Mouse (Mus musculus): Measurements from ENCODE around the gene Slc5a10. TPM values are rescaled to one million over a fixed set of nuclear protein-coding genes. Genes with fewer than 3 reads are reported as not detected.
A peak's percentile ranks its signal among the peaks of the same experiment; 100 is the strongest.

The Slc5a10 gene
- total RNA-seq (2021) = under 1 TPM; 0.18 to 0.27 TPM
- long read RNA-seq, experiment 1 = 0 reads
- long read RNA-seq, experiment 2 = 0 reads

GRCm38 (mm10) chr11:61720636-61721035 lies at the start of gene Slc5a10:
Gene Slc5a10, minus strand, starts transcription at chr11:61720826.
- DNase-seq (ENCODE audit: low spot score in 2 of 2) = no peak
- intact Hi-C loops (cut with DNase I) = no loop called here

GRCm38 (mm10) chr11:61761584-61762407 lies 41.2 kb upstream of the Slc5a10 start, which contains the start of gene Prpsap2:
Gene Prpsap2, minus strand, starts transcription at chr11:61762088.
- DNase-seq (ENCODE audit: low spot score in 2 of 2) = peak; percentile 97
- intact Hi-C loops (cut with DNase I) = no loop called here

- DNase-seq (ENCODE audit: low spot score in 2 of 2) = peak; percentile 26 to 30
- intact Hi-C loops (cut with DNase I) = no loop called here
These were observed 39.9 kb upstream of the Slc5a10 start for GRCm38 (mm10) chr11:61760518-61760917.

GRCm38 (mm10) chr11:61757151-61757550 lies 36.5 kb upstream of the Slc5a10 start:
- intact Hi-C loops (cut with DNase I) = no loop called here
- DNase-seq (ENCODE audit: low spot score in 2 of 2) = no peak

- intact Hi-C loops (cut with DNase I) = no loop called here
- DNase-seq (ENCODE audit: low spot score in 2 of 2) = no peak
These were observed 31.0 kb upstream of the Slc5a10 start for GRCm38 (mm10) chr11:61751612-61752011.

GRCm38 (mm10) chr11:61747161-61747560 lies 26.5 kb upstream of the Slc5a10 start:
- no peak for DNase-seq (ENCODE audit: low spot score in 2 of 2)
- intact Hi-C loops (cut with DNase I) = no loop called here

GRCm38 (mm10) chr11:61745781-61746180 lies 25.2 kb upstream of the Slc5a10 start:
- intact Hi-C loops (cut with DNase I) = no loop called here
- DNase-seq (ENCODE audit: low spot score in 2 of 2) = no peak

GRCm38 (mm10) chr11:61744460-61744859 lies 23.8 kb upstream of the Slc5a10 start:
- DNase-seq (ENCODE audit: low spot score in 2 of 2) = no peak
- intact Hi-C loops (cut with DNase I) = no loop called here

- DNase-seq (ENCODE audit: low spot score in 2 of 2) = peak in 1 of 2 experiments; percentile 14
- intact Hi-C loops (cut with DNase I) = no loop called here
These were observed 23.1 kb upstream of the Slc5a10 start for GRCm38 (mm10) chr11:61743768-61744167.

GRCm38 (mm10) chr11:61740500-61740899 lies 19.9 kb upstream of the Slc5a10 start:
- intact Hi-C loops (cut with DNase I) = no loop called here
- no peak for DNase-seq (ENCODE audit: low spot score in 2 of 2)

- no peak for DNase-seq (ENCODE audit: low spot score in 2 of 2)
- intact Hi-C loops (cut with DNase I) = no loop called here
These were observed 16.7 kb upstream of the Slc5a10 start for GRCm38 (mm10) chr11:61737290-61737689.

GRCm38 (mm10) chr11:61732672-61733071 lies 12.0 kb upstream of the Slc5a10 start:
- intact Hi-C loops (cut with DNase I) = no loop called here

GRCm38 (mm10) chr11:61728037-61728436 lies 7.4 kb upstream of the Slc5a10 start:
- DNase-seq (ENCODE audit: low spot score in 2 of 2) = peak; percentile 11 to 27

More at GRCm38 (mm10) chr11:61732672-61733071, 12.0 kb upstream of the Slc5a10 start:
- no peak for DNase-seq (ENCODE audit: low spot score in 2 of 2)

GRCm38 (mm10) chr11:61722077-61722476 lies 1.5 kb upstream of the Slc5a10 start:
- DNase-seq (ENCODE audit: low spot score in 2 of 2) = no peak
- intact Hi-C loops (cut with DNase I) = no loop called here

More at GRCm38 (mm10) chr11:61728037-61728436, 7.4 kb upstream of the Slc5a10 start:
- intact Hi-C loops (cut with DNase I) = no loop called here

GRCm38 (mm10) chr11:61719826-61720225 lies 800 bp downstream of the Slc5a10 start:
- DNase-seq (ENCODE audit: low spot score in 2 of 2) = no peak
- intact Hi-C loops (cut with DNase I) = loop anchor here (10.0 kb wide), 1 partner anchor 305 kb away; no protein-coding TSS in a partner anchor

- DNase-seq (ENCODE audit: low spot score in 2 of 2) = no peak
- intact Hi-C loops (cut with DNase I) = loop anchor here (10.0 kb wide), 1 partner anchor 305 kb away; no protein-coding TSS in a partner anchor
These were observed 1.2 kb downstream of the Slc5a10 start for GRCm38 (mm10) chr11:61719387-61719786.

GRCm38 (mm10) chr11:61717990-61718389 lies 2.6 kb downstream of the Slc5a10 start:
- intact Hi-C loops (cut with DNase I) = loop anchor here (10.0 kb wide), 1 partner anchor 303 kb away; no protein-coding TSS in a partner anchor
- DNase-seq (ENCODE audit: low spot score in 2 of 2) = no peak

- peak in 1 of 2 experiments; percentile 18 for DNase-seq (ENCODE audit: low spot score in 2 of 2)
- intact Hi-C loops (cut with DNase I) = loop anchor here (2.0 to 10.0 kb wide), 3 partner anchors 48 to 300 kb away; no protein-coding TSS in a partner anchor
These were observed 5.5 kb downstream of the Slc5a10 start for GRCm38 (mm10) chr11:61715130-61715529.

- peak; percentile 87 to 89 for DNase-seq (ENCODE audit: low spot score in 2 of 2)
- intact Hi-C loops (cut with DNase I) = loop anchor here (2.0 to 10.0 kb wide), 4 partner anchors 48 to 300 kb away; no protein-coding TSS in a partner anchor
These were observed 6.1 kb downstream of the Slc5a10 start for GRCm38 (mm10) chr11:61714346-61715117.

All from left cerebral cortex, postnatal 14 days (tissue).